Comparison of ENCODE assay signal across 8 mouse cellular contexts in the genomic region with DNA sequence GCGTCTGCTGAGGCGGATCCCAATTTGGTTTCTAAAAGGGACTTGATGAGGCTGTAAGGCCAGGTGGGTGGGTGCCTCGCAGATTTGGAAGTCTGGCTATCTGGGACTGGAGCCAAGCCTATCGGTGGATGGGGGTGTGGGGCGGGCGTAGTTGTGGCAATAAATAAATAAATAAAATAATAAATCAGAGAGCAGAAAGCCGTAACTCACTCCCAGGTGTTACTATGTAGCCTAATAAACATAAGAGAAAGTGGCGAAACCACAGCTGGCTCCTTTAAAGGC. TPM values are rescaled to one million over a fixed set of nuclear protein-coding genes. Genes with fewer than 3 reads are reported as not detected.
DNase-seq lines count a peak whose midpoint lies in the region; ATAC-seq and TF ChIP-seq lines count a peak whose summit lies in the region.

No protein-coding gene starts in this region.

- H3K4me1 ChIP-seq in heart, postnatal 0 days (ENCODE audit: control insufficient read depth, insufficient read depth) = peaks cover 19% of the 10 kb centered on the region
- H3K4me1 ChIP-seq in brown adipose tissue, adult 24 weeks (ENCODE audit: control insufficient read depth, insufficient read depth, insufficient read length, low read length) = 0 out of 2 replicates have a peak, but pooled peaks cover 6% of the 10 kb centered on the region
- H3K4me1 ChIP-seq in hindbrain, embryonic 14.5 days (replicated peaks; ENCODE audit: control insufficient read depth, insufficient read depth, low read length) = peaks cover 12% of the 10 kb centered on the region; the same call in 1 of the 2 replicates

- no peak for TF ChIP-seq EP300 in heart, postnatal 0 days (IDR thresholded peaks at IDR 0.05; ENCODE audit: low read depth)

- no peak overlapping the region for H3K27ac ChIP-seq in heart, postnatal 0 days (ENCODE audit: low read depth)
- H3K27ac ChIP-seq in brown adipose tissue, adult 24 weeks (replicated peaks; ENCODE audit: low read depth, low read length) = no peak overlapping the region
- no peak overlapping the region for H3K27ac ChIP-seq in hindbrain, embryonic 14.5 days

- H3K9me3 ChIP-seq in heart, postnatal 0 days (replicated peaks; ENCODE audit: control insufficient read depth, low read length) = no peaks in the 10 kb centered on the region
- H3K9me3 ChIP-seq in hindbrain, embryonic 14.5 days (ENCODE audit: control insufficient read depth, low read length) = no peaks in the 10 kb centered on the region

- H3K4me3 ChIP-seq in heart, postnatal 0 days (ENCODE audit: low read depth, low read length) = peak overlapping the region; percentile 51
- peak overlapping the region; percentile 65 for H3K4me3 ChIP-seq in brown adipose tissue, adult 24 weeks (ENCODE audit: insufficient read depth, low read depth, low read length)
- H3K4me3 ChIP-seq in hindbrain, embryonic 14.5 days (replicated peaks; ENCODE audit: low read length) = peak overlapping the region; percentile 19; the same call in 1 of the 2 replicates

- ATAC-seq in heart, postnatal 0 days (ENCODE audit: insufficient read depth, low read depth) = no peak
- no peak for ATAC-seq in hindbrain, embryonic 14.5 days (ENCODE audit: low FRiP score)
- ATAC-seq in megakaryocyte-erythroid progenitor cell, adult 5-6 weeks (replicated peaks; ENCODE audit: low FRiP score, low TSS enrichment, poor library complexity, severe bottlenecking) = 0 out of 2 replicates have a peak, but pooled peaks have one; percentile 12

- H3K9ac ChIP-seq in heart, postnatal 0 days (replicated peaks; ENCODE audit: low read depth, low read length) = peak overlapping the region; percentile 18; the same call in 1 of the 2 replicates
- no peak overlapping the region for H3K9ac ChIP-seq in hindbrain, embryonic 14.5 days

- DNase-seq in heart, postnatal 0 days (ENCODE audit: low spot score) = no peak
- DNase-seq in heart, postnatal 14 days = no peak
- no peak for DNase-seq in hindbrain, embryonic 14.5 days (ENCODE audit: low spot score)
- DNase-seq in gastrocnemius, adult 8-10 months (ENCODE audit: low spot score in 2 of 2) = no peak
- no peak for DNase-seq in ovary, adult 18-20 months (ENCODE audit: low spot score)
- no peak for DNase-seq in embryo, embryonic 11 days

- WGBS in heart, postnatal 0 days = 16% methylated on average over 8 of the region's 8 CpGs
- 15% methylated on average over 8 of the region's 8 CpGs for WGBS in hindbrain, embryonic 14.5 days

- intact Hi-C loops in heart, postnatal 14 days (cut with DNase I) = no loop called here

- H3K36me3 ChIP-seq in heart, postnatal 0 days (replicated peaks; ENCODE audit: control insufficient read depth, insufficient read depth, low read length) = peaks cover 19% of the 10 kb centered on the region
- peaks cover 22% of the 10 kb centered on the region for H3K36me3 ChIP-seq in hindbrain, embryonic 14.5 days (replicated peaks; ENCODE audit: control insufficient read depth, insufficient read depth)

- H3K4me2 ChIP-seq in heart, postnatal 0 days (ENCODE audit: low read depth, low read length) = peak overlapping the region; percentile 88
- H3K4me2 ChIP-seq in hindbrain, embryonic 14.5 days (replicated peaks) = peak overlapping the region; percentile 51

- no peaks in the 10 kb centered on the region for H3K27me3 ChIP-seq in heart, postnatal 0 days (ENCODE audit: control insufficient read depth, insufficient read depth, low read length)
- peaks cover 26% of the 10 kb centered on the region for H3K27me3 ChIP-seq in hindbrain, embryonic 14.5 days (ENCODE audit: control insufficient read depth, insufficient read depth, low read length)

- no peak for TF ChIP-seq CTCF in heart, postnatal 0 days (IDR thresholded peaks at IDR 0.05; ENCODE audit: low read depth)

RNA-seq across cellular contexts. Expression of a gene that starts 1.1 kb away (rescaled TPM):
- total RNA-seq in heart, postnatal 0 days (2014; rRNA removed; ENCODE audit: low replicate concordance) = not detected in 2 replicates
- 0.36 and 0.55 TPM in 2 replicates for polyA plus RNA-seq in heart, postnatal 0 days (2015; fragmentation: Nextera tagmentation; extraction: Ambion mirVana)
- not detected for total RNA-seq in heart, postnatal 14 days (2021)
- polyA plus RNA-seq in brown adipose tissue, adult 24 weeks (2012; ENCODE audit: insufficient read depth, insufficient read length, missing spikeins) = not detected in 2 replicates
- polyA plus RNA-seq in hindbrain, embryonic 14.5 days (2014; fragmentation: Nextera tagmentation; extraction: Ambion mirVana) = 1.5 and 2.6 TPM in 2 replicates
- total RNA-seq in megakaryocyte-erythroid progenitor cell, adult 5-6 weeks (2014; fragmentation: Nextera tagmentation) = not detected in 2 replicates
- total RNA-seq in megakaryocyte-erythroid progenitor cell, adult 5-6 weeks (2017) = not detected in 2 replicates
- total RNA-seq in gastrocnemius, adult 8-10 months (2022) = not detected

RNA-seq across cellular contexts. Expression of a gene that starts 6.0 kb away (rescaled TPM):
- 1,358 and 1,465 TPM in 2 replicates for total RNA-seq in heart, postnatal 0 days (2014; rRNA removed; ENCODE audit: low replicate concordance)
- 616 and 625 TPM in 2 replicates for polyA plus RNA-seq in heart, postnatal 0 days (2015; fragmentation: Nextera tagmentation; extraction: Ambion mirVana)
- 100 to 1,000 TPM; 341 to 387 TPM for total RNA-seq in heart, postnatal 14 days (2021)
- 562 and 583 TPM in 2 replicates for polyA plus RNA-seq in brown adipose tissue, adult 24 weeks (2012; ENCODE audit: insufficient read depth, insufficient read length, missing spikeins)
- 315 and 365 TPM in 2 replicates for polyA plus RNA-seq in hindbrain, embryonic 14.5 days (2014; fragmentation: Nextera tagmentation; extraction: Ambion mirVana)
- 408 and 415 TPM in 2 replicates for total RNA-seq in megakaryocyte-erythroid progenitor cell, adult 5-6 weeks (2014; fragmentation: Nextera tagmentation)
- total RNA-seq in megakaryocyte-erythroid progenitor cell, adult 5-6 weeks (2017) = 367 and 469 TPM in 2 replicates
- 100 to 1,000 TPM; 236 to 312 (median 279) TPM for total RNA-seq in gastrocnemius, adult 8-10 months (2022)

RNA-seq across cellular contexts. Expression of a gene that starts 10.1 kb away (rescaled TPM):
- 1.6 and 4.1 TPM in 2 replicates for total RNA-seq in heart, postnatal 0 days (2014; rRNA removed; ENCODE audit: low replicate concordance)
- polyA plus RNA-seq in heart, postnatal 0 days (2015; fragmentation: Nextera tagmentation; extraction: Ambion mirVana) = 105 and 111 TPM in 2 replicates
- total RNA-seq in heart, postnatal 14 days (2021) = 10 to 100 TPM; 18.2 to 20.4 TPM
- 114 and 117 TPM in 2 replicates for polyA plus RNA-seq in brown adipose tissue, adult 24 weeks (2012; ENCODE audit: insufficient read depth, insufficient read length, missing spikeins)
- 71.9 and 90.2 TPM in 2 replicates for polyA plus RNA-seq in hindbrain, embryonic 14.5 days (2014; fragmentation: Nextera tagmentation; extraction: Ambion mirVana)
- total RNA-seq in megakaryocyte-erythroid progenitor cell, adult 5-6 weeks (2014; fragmentation: Nextera tagmentation) = 154 and 217 TPM in 2 replicates
- 184 and 205 TPM in 2 replicates for total RNA-seq in megakaryocyte-erythroid progenitor cell, adult 5-6 weeks (2017)
- 10 to 100 TPM; 11.3 to 27.6 (median 16.6) TPM for total RNA-seq in gastrocnemius, adult 8-10 months (2022)

RNA-seq across cellular contexts. Expression of a gene that starts 13.6 kb away (rescaled TPM):
- total RNA-seq in heart, postnatal 0 days (2014; rRNA removed; ENCODE audit: low replicate concordance) = 0.39 TPM in 1 of 2 replicates, not detected in the other
- 0.04 and 0.12 TPM in 2 replicates for polyA plus RNA-seq in heart, postnatal 0 days (2015; fragmentation: Nextera tagmentation; extraction: Ambion mirVana)
- total RNA-seq in heart, postnatal 14 days (2021) = under 1 TPM in 1 of 2 experiments, not detected in 1; 0.17 TPM
- polyA plus RNA-seq in brown adipose tissue, adult 24 weeks (2012; ENCODE audit: insufficient read depth, insufficient read length, missing spikeins) = not detected in 2 replicates
- 0.68 and 0.96 TPM in 2 replicates for polyA plus RNA-seq in hindbrain, embryonic 14.5 days (2014; fragmentation: Nextera tagmentation; extraction: Ambion mirVana)
- not detected in 2 replicates for total RNA-seq in megakaryocyte-erythroid progenitor cell, adult 5-6 weeks (2014; fragmentation: Nextera tagmentation)
- 1.4 TPM in 1 of 2 replicates, not detected in the other for total RNA-seq in megakaryocyte-erythroid progenitor cell, adult 5-6 weeks (2017)
- total RNA-seq in gastrocnemius, adult 8-10 months (2022) = not detected

RNA-seq across cellular contexts. Expression of a gene that starts 29.4 kb away (rescaled TPM):
- 1.3 and 3.7 TPM in 2 replicates for total RNA-seq in heart, postnatal 0 days (2014; rRNA removed; ENCODE audit: low replicate concordance)
- polyA plus RNA-seq in heart, postnatal 0 days (2015; fragmentation: Nextera tagmentation; extraction: Ambion mirVana) = 4.5 and 5.2 TPM in 2 replicates
- 1 to 10 TPM; 3.2 to 3.9 TPM for total RNA-seq in heart, postnatal 14 days (2021)
- polyA plus RNA-seq in brown adipose tissue, adult 24 weeks (2012; ENCODE audit: insufficient read depth, insufficient read length, missing spikeins) = 3.6 and 4.5 TPM in 2 replicates
- polyA plus RNA-seq in hindbrain, embryonic 14.5 days (2014; fragmentation: Nextera tagmentation; extraction: Ambion mirVana) = 2.9 and 3.1 TPM in 2 replicates
- 0.44 and 3.3 TPM in 2 replicates for total RNA-seq in megakaryocyte-erythroid progenitor cell, adult 5-6 weeks (2014; fragmentation: Nextera tagmentation)
- total RNA-seq in megakaryocyte-erythroid progenitor cell, adult 5-6 weeks (2017) = 0.56 and 1.3 TPM in 2 replicates
- 1 to 10 TPM; 1.4 to 3.1 (median 2.2) TPM for total RNA-seq in gastrocnemius, adult 8-10 months (2022)

Comparison
In these comparisons a context has a peak if more than half of its experiments do, and no peak if none do; other contexts are left out.
1. RNA of a gene that starts 10.1 kb away (total RNA-seq): 154 to 217 TPM in megakaryocyte-erythroid progenitor cell, adult 5-6 weeks; 11.3 to 27.6 TPM in gastrocnemius, adult 8-10 months, 18.2 to 20.4 TPM in heart, postnatal 14 days and 1.6 to 4.1 TPM in heart, postnatal 0 days; every median in the first group is over 4 times any median in the second.
2. Peak in every context shown above with its lines, with median percentiles within 50 percentile points of each other: H3K4me3 ChIP-seq.